Mouse (Mus musculus): ENCODE data around the gene Olfr195. TPM values are rescaled to one million over a fixed set of nuclear protein-coding genes. Genes with fewer than 3 reads are reported as not detected.
"Not testable (repeated sequence)": the region's sequence is repeated elsewhere in the genome, so short reads cannot be mapped to it uniquely, and the experiment has no call there.

The Olfr195 gene
- total RNA-seq (2012; rRNA removed): not detected in 2 replicates

DNA sequence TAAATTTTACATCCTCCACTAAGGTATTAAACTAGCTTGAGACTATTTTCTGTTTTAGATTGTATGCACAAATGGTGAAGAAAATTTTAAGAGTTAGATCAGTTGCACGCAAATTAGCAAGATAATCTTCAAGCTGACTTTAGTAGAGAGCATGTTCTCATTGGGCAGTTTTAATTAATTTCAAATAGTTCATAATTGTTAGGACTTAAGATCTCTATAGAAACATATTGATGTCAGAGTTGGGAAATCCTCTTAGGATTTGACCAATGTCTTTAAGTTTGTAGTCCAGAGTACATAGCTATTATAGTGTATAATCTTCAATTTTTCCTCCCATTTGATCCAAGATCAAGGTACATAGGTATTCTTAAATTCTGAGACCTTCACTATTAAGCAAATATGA is at the start of gene Olfr195:
Gene Olfr195, plus strand, starts transcription at position 301 of the 400 bp plus-strand sequence.
- TF ChIP-seq MAFK (IDR thresholded peaks at IDR 0.05; ENCODE audit: insufficient read depth, low read depth, low read length) (no peak), ZC3H11A (IDR thresholded peaks at IDR 0.05; ENCODE audit: borderline replicate concordance, low read depth, low read length) (no peak), CHD2 (IDR thresholded peaks at IDR 0.05; ENCODE audit: low read depth, low read length) (no peak), ZNF384 (IDR thresholded peaks at IDR 0.05; ENCODE audit: low read depth, low read length) (no peak), HCFC1 (IDR thresholded peaks at IDR 0.05; ENCODE audit: borderline replicate concordance, insufficient read depth, low read length) (no peak)
- no peak within 1 kb of the TSS for H3K9ac ChIP-seq (ENCODE audit: insufficient read depth, low read depth, low read length, poor library complexity, severe bottlenecking)
- H3K9me3 ChIP-seq (ENCODE audit: control insufficient read depth, insufficient read depth, low read depth, low read length): no peaks in the 10 kb centered on the region
- H3K4me3 ChIP-seq (ENCODE audit: insufficient read depth in 1 of 2, low read depth in 1 of 2, low read length in 2 of 2, poor library complexity in 1 of 2, severe bottlenecking in 1 of 2): no peak within 1 kb of the TSS
- H3K27ac ChIP-seq (ENCODE audit: insufficient read depth, low read depth, low read length, poor library complexity, severe bottlenecking): no peak within 1 kb of the TSS
- no peaks in the 10 kb centered on the region for H3K36me3 ChIP-seq (ENCODE audit: control insufficient read depth, insufficient read depth, low read length, poor library complexity, severe bottlenecking)
- no peaks in the 10 kb centered on the region for H3K4me1 ChIP-seq (ENCODE audit: control insufficient read depth in 2 of 2, insufficient read depth in 2 of 2, low read length in 2 of 2, poor library complexity in 1 of 2)
- no peak for DNase-seq (ENCODE audit: low read depth, low spot score)
- in situ Hi-C loops (cut with MboI; ENCODE audit: low sequenced_read_pairs in 2 of 2, unreplicated experiment in 2 of 2): no loop called here

DNA sequence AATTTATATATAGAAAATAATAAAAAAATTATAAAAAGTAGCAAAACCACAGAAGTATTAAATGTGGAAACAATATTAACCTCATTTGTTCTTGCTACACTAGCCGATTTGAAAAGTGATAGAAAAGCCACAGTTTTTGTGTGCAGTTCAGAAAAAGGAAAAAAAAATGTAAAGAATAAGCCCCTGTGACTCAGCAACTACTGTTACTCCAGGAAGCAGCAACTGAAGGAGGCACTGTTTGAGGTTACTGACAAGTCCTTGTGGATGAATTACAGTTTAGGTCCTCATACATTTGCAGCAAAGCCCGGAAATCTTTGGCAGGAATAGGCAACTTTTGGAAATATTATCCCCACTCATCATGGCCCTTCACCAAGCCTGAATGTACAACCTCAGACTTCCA is 41.5 kb upstream of the Olfr195 start:
- in situ Hi-C loops (cut with MboI; ENCODE audit: low sequenced_read_pairs in 2 of 2, unreplicated experiment in 2 of 2): no loop called here
- H3K4me1 ChIP-seq (ENCODE audit: control insufficient read depth in 2 of 2, insufficient read depth in 2 of 2, low read length in 2 of 2, poor library complexity in 1 of 2): no peaks in the 10 kb centered on the region
- DNase-seq (ENCODE audit: low read depth, low spot score): no peak
- no peak for TF ChIP-seq ZNF384 (IDR thresholded peaks at IDR 0.05; ENCODE audit: low read depth, low read length)
- TF ChIP-seq CHD2 (IDR thresholded peaks at IDR 0.05; ENCODE audit: low read depth, low read length): no peak
- TF ChIP-seq MAFK (IDR thresholded peaks at IDR 0.05; ENCODE audit: insufficient read depth, low read depth, low read length): no peak
- no peak overlapping the region for H3K4me3 ChIP-seq (ENCODE audit: insufficient read depth in 1 of 2, low read depth in 1 of 2, low read length in 2 of 2, poor library complexity in 1 of 2, severe bottlenecking in 1 of 2)
- no peak overlapping the region for H3K9ac ChIP-seq (ENCODE audit: insufficient read depth, low read depth, low read length, poor library complexity, severe bottlenecking)
- no peaks in the 10 kb centered on the region for H3K36me3 ChIP-seq (ENCODE audit: control insufficient read depth, insufficient read depth, low read length, poor library complexity, severe bottlenecking)
- H3K27ac ChIP-seq (ENCODE audit: insufficient read depth, low read depth, low read length, poor library complexity, severe bottlenecking): no peak overlapping the region
- H3K9me3 ChIP-seq (ENCODE audit: control insufficient read depth, insufficient read depth, low read depth, low read length): no peaks in the 10 kb centered on the region

DNA sequence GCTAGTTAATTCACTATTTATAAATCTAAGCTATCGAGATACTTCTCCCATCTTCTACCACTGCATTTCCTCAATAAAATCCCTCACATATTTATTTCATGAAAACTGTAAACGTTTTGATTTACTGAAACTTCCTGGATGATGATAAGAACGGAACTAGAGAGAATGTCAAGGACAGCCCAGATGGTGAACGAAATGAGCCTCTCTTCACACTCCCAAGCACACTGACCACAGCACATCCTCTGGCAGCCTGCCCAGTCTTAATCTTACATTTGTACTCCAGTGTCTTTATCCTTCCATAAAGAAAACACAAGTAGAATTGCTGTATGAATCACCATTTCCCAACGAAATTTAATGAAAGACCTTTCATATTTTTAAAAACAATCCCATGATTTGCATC is 38.3 kb upstream of the Olfr195 start:
- in situ Hi-C loops (cut with MboI; ENCODE audit: low sequenced_read_pairs in 2 of 2, unreplicated experiment in 2 of 2); H3K27ac ChIP-seq (ENCODE audit: insufficient read depth, low read depth, low read length, poor library complexity, severe bottlenecking); DNase-seq (ENCODE audit: low read depth, low spot score); H3K36me3 ChIP-seq (ENCODE audit: control insufficient read depth, insufficient read depth, low read length, poor library complexity, severe bottlenecking); H3K9ac ChIP-seq (ENCODE audit: insufficient read depth, low read depth, low read length, poor library complexity, severe bottlenecking); H3K4me1 ChIP-seq (ENCODE audit: control insufficient read depth in 2 of 2, insufficient read depth in 2 of 2, low read length in 2 of 2, poor library complexity in 1 of 2); H3K4me3 ChIP-seq (ENCODE audit: insufficient read depth in 1 of 2, low read depth in 1 of 2, low read length in 2 of 2, poor library complexity in 1 of 2, severe bottlenecking in 1 of 2); H3K9me3 ChIP-seq (ENCODE audit: control insufficient read depth, insufficient read depth, low read depth, low read length): not testable (repeated sequence)

DNA sequence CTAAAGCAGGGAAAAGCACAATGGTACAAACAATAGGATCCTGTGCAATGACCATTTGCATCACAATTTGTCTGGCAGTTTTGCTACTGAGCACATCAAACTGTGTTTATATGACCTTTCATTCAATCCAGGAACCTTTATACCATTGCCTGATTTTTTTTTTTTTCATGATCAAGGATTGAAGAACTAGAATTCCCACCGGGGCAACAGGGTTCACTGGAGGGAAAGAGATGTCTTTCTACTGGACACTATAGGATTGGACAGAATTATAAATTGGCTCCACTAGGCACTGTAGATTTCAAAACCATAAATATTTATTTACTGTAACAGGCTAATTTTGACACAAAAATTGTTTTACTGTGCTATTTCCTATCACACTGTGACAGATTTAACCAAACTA is 35.1 kb upstream of the Olfr195 start, which contains the start of gene Olfr193:
Gene Olfr193, minus strand, starts transcription at position 101 of the 400 bp plus-strand sequence.
- in situ Hi-C loops (cut with MboI; ENCODE audit: low sequenced_read_pairs in 2 of 2, unreplicated experiment in 2 of 2): no loop called here
- TF ChIP-seq ZNF384 (IDR thresholded peaks at IDR 0.05; ENCODE audit: low read depth, low read length): no peak
- TF ChIP-seq MAFK (IDR thresholded peaks at IDR 0.05; ENCODE audit: insufficient read depth, low read depth, low read length): no peak
- no peak for TF ChIP-seq HCFC1 (IDR thresholded peaks at IDR 0.05; ENCODE audit: borderline replicate concordance, insufficient read depth, low read length)
- TF ChIP-seq ZC3H11A (IDR thresholded peaks at IDR 0.05; ENCODE audit: borderline replicate concordance, low read depth, low read length): no peak
- no peak for TF ChIP-seq CHD2 (IDR thresholded peaks at IDR 0.05; ENCODE audit: low read depth, low read length)
- H3K4me3 ChIP-seq (ENCODE audit: insufficient read depth in 1 of 2, low read depth in 1 of 2, low read length in 2 of 2, poor library complexity in 1 of 2, severe bottlenecking in 1 of 2): no peak within 1 kb of the TSS
- no peak for DNase-seq (ENCODE audit: low read depth, low spot score)
- no peaks in the 10 kb centered on the region for H3K36me3 ChIP-seq (ENCODE audit: control insufficient read depth, insufficient read depth, low read length, poor library complexity, severe bottlenecking)
- no peaks in the 10 kb centered on the region for H3K4me1 ChIP-seq (ENCODE audit: control insufficient read depth in 2 of 2, insufficient read depth in 2 of 2, low read length in 2 of 2, poor library complexity in 1 of 2)
- no peak within 1 kb of the TSS for H3K27ac ChIP-seq (ENCODE audit: insufficient read depth, low read depth, low read length, poor library complexity, severe bottlenecking)
- no peaks in the 10 kb centered on the region for H3K9me3 ChIP-seq (ENCODE audit: control insufficient read depth, insufficient read depth, low read depth, low read length)
- no peak within 1 kb of the TSS for H3K9ac ChIP-seq (ENCODE audit: insufficient read depth, low read depth, low read length, poor library complexity, severe bottlenecking)

DNA sequence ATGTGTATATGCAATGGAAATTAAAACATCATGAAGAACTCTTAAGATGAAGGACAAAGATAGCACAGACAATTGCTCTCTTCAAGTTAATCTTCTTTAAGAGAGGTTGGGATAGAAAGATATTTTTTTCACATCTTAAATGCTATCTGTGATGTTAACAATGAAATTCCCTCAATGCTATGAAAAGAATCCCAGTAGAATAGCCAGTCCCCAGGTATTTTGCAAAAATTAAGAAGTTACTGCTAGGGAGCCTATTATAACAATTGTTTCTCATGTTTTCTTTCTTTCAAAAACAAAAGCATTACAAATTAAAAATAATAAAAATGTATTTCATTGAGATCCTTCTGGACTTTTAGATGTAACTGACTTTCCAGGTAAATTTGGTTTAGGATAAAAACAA is 25.9 kb upstream of the Olfr195 start, which contains the start of gene Olfr194:
Gene Olfr194, minus strand, starts transcription at position 101 of the 400 bp plus-strand sequence.
- Histone ChIP-seq H3K9ac (ENCODE audit: insufficient read depth, low read depth, low read length, poor library complexity, severe bottlenecking) (no peak within 1 kb of the TSS), H3K4me1 (ENCODE audit: control insufficient read depth in 2 of 2, insufficient read depth in 2 of 2, low read length in 2 of 2, poor library complexity in 1 of 2) (no peaks in the 10 kb centered on the region), H3K4me3 (ENCODE audit: insufficient read depth in 1 of 2, low read depth in 1 of 2, low read length in 2 of 2, poor library complexity in 1 of 2, severe bottlenecking in 1 of 2) (no peak within 1 kb of the TSS), H3K9me3 (ENCODE audit: control insufficient read depth, insufficient read depth, low read depth, low read length) (no peaks in the 10 kb centered on the region), H3K27ac (ENCODE audit: insufficient read depth, low read depth, low read length, poor library complexity, severe bottlenecking) (no peak within 1 kb of the TSS), H3K36me3 (ENCODE audit: control insufficient read depth, insufficient read depth, low read length, poor library complexity, severe bottlenecking) (no peaks in the 10 kb centered on the region)
- in situ Hi-C loops (cut with MboI; ENCODE audit: low sequenced_read_pairs in 2 of 2, unreplicated experiment in 2 of 2): no loop called here
- no peak for DNase-seq (ENCODE audit: low read depth, low spot score)
- TF ChIP-seq ZNF384 (IDR thresholded peaks at IDR 0.05; ENCODE audit: low read depth, low read length) (no peak), MAFK (IDR thresholded peaks at IDR 0.05; ENCODE audit: insufficient read depth, low read depth, low read length) (no peak), ZC3H11A (IDR thresholded peaks at IDR 0.05; ENCODE audit: borderline replicate concordance, low read depth, low read length) (no peak), CHD2 (IDR thresholded peaks at IDR 0.05; ENCODE audit: low read depth, low read length) (no peak), HCFC1 (IDR thresholded peaks at IDR 0.05; ENCODE audit: borderline replicate concordance, insufficient read depth, low read length) (no peak)
